Mouse (Mus musculus) cerebellum, adult 2 months (tissue): Measurements from ENCODE around the gene Megf11. TPM values are rescaled to one million over a fixed set of nuclear protein-coding genes. Genes with fewer than 3 reads are reported as not detected.

Experiments used
- DNase-seq, 2 experiments: peaks; one replicate each; pipeline ENCODE4 v3.0.0; 2021
- H3K27ac ChIP-seq: fragments of 200-500 bp; 2 replicates; pipeline ENCODE4 v1.5.1; 2012; ENCODE audit warnings: low read length, control low read depth, inconsistent platforms; ENCODE audit not compliant: insufficient read depth
- H3K27me3 ChIP-seq: fragments of 200-500 bp; 2 replicates; pipeline ENCODE4 v1.6.1; 2012; ENCODE audit warnings: inconsistent platforms, mild to moderate bottlenecking, low read length, moderate library complexity; ENCODE audit not compliant: control insufficient read depth, insufficient read depth
- H3K4me1 ChIP-seq: fragments of 200-500 bp; 2 replicates; pipeline ENCODE4 v1.6.1; 2011; ENCODE audit warnings: low read length; ENCODE audit not compliant: control insufficient read depth, insufficient read depth
- H3K4me3 ChIP-seq: fragments of 200-500 bp; replicated peaks from 2 replicates; pipeline ENCODE3; 2011; ENCODE audit warnings: mild to moderate bottlenecking, low read depth, low read length, control low read depth; ENCODE audit not compliant: insufficient read depth
- CTCF ChIP-seq: fragments of 200-500 bp; IDR thresholded peaks from 2 replicates; pipeline ENCODE4 v1.5.1; 2011; ENCODE audit warnings: low read depth, mild to moderate bottlenecking, control low read depth, low read length, moderate library complexity, borderline replicate concordance; ENCODE audit not compliant: insufficient read depth
- POLR2A ChIP-seq: fragments of 200-500 bp; IDR thresholded peaks from 2 replicates; pipeline ENCODE4 v1.6.1; 2011; ENCODE audit warnings: low read length, control low read depth, borderline replicate concordance; ENCODE audit not compliant: insufficient read depth
- WGBS: fragments of 180-500 bp; shearing (Covaris S2); methylation state at CpG from one replicate; pipeline ENCODE4 v1.1.7; 2018; 5-methylcytosine and 5-hydroxymethylcytosine counted together
- polyA plus RNA-seq: library from polyadenylated mRNA; depleted of rRNA; stranded (reverse); fragments of >200 nt; gene quantifications from 2 replicates; pipeline ENCODE4 v1.2.3, GENCODE M21; 2012

The Megf11 gene
- polyA plus RNA-seq, 1 experiment = 66.9 TPM

GRCm38 (mm10) chr9:64695266-64695665 lies 309.8 kb downstream of the Megf11 start:
- no peak for TF ChIP-seq CTCF
- no peak for TF ChIP-seq POLR2A
- Histone ChIP-seq H3K27ac (no peak overlapping the region), H3K4me3 (no peak overlapping the region), H3K27me3 (no peaks in the 10 kb centered on the region), H3K4me1 (no peaks in the 10 kb centered on the region)
- DNase-seq = no peak
- 88% methylated on average over 1 of the region's 1 CpGs for WGBS

GRCm38 (mm10) chr9:64696404-64696803 lies 311.0 kb downstream of the Megf11 start:
- Histone ChIP-seq H3K27ac (no peak overlapping the region), H3K4me1 (no peaks in the 10 kb centered on the region), H3K4me3 (no peak overlapping the region), H3K27me3 (no peaks in the 10 kb centered on the region)
- TF ChIP-seq POLR2A (no peak), CTCF (no peak)
- DNase-seq = no peak
- 74% methylated on average over 4 of the region's 4 CpGs for WGBS

GRCm38 (mm10) chr9:64697006-64697405 lies 311.6 kb downstream of the Megf11 start:
- 17% methylated on average over 1 of the region's 1 CpGs for WGBS
- no peak for TF ChIP-seq POLR2A
- no peak for TF ChIP-seq CTCF

GRCm38 (mm10) chr9:64697677-64698076 lies 312.3 kb downstream of the Megf11 start:
- WGBS = 87% methylated on average over 5 of the region's 5 CpGs
- DNase-seq = no peak
- Histone ChIP-seq H3K27me3 (no peaks in the 10 kb centered on the region), H3K27ac (no peak overlapping the region), H3K4me1 (no peaks in the 10 kb centered on the region), H3K4me3 (no peak overlapping the region)
- TF ChIP-seq CTCF (no peak), POLR2A (no peak)

More at GRCm38 (mm10) chr9:64697006-64697405, 311.6 kb downstream of the Megf11 start:
- DNase-seq = no peak
- H3K27me3 ChIP-seq = no peaks in the 10 kb centered on the region
- no peak overlapping the region for H3K27ac ChIP-seq
- no peak overlapping the region for H3K4me3 ChIP-seq
- no peaks in the 10 kb centered on the region for H3K4me1 ChIP-seq

GRCm38 (mm10) chr9:64698586-64698985 lies 313.2 kb downstream of the Megf11 start:
- TF ChIP-seq CTCF = no peak
- TF ChIP-seq POLR2A = no peak
- Histone ChIP-seq H3K27me3 (no peaks in the 10 kb centered on the region), H3K4me3 (no peak overlapping the region), H3K4me1 (no peaks in the 10 kb centered on the region), H3K27ac (no peak overlapping the region)
- no peak for DNase-seq
- WGBS = 95% methylated on average over 1 of the region's 1 CpGs

DNA sequence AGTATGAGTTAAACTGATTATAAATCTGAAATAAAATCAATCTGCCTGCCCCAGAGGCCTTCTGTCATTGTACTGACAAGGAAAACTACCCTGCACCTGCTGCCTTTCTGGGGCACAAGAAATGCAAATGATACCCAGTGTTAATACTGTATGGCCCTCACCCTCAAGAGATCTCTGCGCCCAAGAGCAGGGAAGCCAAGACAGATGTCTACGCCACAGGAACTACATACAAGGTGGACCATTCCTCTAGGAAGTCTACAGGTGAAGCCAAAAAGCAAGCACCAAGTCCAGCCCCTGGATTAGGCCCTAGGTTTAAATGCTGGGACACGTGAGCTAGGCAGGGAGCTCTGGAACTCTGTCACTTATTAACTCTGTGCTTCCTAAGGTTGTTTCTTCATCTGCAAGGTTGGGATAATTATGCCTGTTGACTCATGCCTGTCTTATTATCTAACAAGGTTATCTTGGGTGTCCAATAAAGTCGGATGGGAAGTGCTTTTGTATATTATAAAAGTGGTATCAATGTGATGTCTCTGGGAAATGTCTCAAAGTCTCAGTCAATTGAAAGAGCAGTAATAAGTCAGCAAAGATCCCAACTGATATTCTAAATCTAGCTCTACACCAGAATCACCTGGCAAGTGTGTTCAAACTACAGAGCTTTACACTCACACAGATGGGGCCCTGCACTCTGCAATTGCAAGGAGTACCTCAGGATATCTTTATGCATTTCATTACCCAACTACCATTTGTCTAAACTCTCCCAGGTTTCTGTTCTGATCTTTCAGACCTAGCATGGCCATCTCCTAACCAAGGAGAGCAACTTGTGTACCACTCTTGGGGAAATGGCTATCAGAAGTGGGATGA lies 315.3 kb downstream of the Megf11 start:
- H3K4me1 ChIP-seq = no peaks in the 10 kb centered on the region
- no peak overlapping the region for H3K27ac ChIP-seq
- H3K27me3 ChIP-seq = no peaks in the 10 kb centered on the region
- no peak overlapping the region for H3K4me3 ChIP-seq
- WGBS = 90% methylated on average over 4 of the region's 4 CpGs
- no peak for DNase-seq
- no peak for TF ChIP-seq CTCF
- no peak for TF ChIP-seq POLR2A

DNA sequence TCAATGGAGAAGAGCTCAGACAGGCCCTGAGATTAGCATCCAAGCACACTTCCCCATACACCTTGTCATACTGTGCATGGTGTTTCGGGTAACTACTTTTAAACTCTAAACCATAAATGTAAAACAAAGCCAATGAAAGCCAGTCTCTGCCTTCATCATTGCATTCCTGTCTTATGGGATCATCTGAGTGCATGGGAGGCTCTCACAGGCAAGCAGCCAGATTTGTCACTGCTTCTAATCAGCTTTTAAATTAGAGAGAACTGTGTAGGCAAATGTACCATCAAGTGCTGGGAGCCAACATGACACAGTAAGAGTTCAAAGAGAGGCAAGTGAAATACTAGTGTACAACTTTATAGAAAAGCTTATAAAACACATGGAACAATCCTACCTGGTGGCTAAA lies 316.2 kb downstream of the Megf11 start:
- Histone ChIP-seq H3K4me3 (no peak overlapping the region), H3K4me1 (no peaks in the 10 kb centered on the region), H3K27ac (no peak overlapping the region), H3K27me3 (no peaks in the 10 kb centered on the region)
- WGBS = 85% methylated on average over 1 of the region's 1 CpGs
- TF ChIP-seq CTCF (no peak), POLR2A (no peak)
- no peak for DNase-seq

DNA sequence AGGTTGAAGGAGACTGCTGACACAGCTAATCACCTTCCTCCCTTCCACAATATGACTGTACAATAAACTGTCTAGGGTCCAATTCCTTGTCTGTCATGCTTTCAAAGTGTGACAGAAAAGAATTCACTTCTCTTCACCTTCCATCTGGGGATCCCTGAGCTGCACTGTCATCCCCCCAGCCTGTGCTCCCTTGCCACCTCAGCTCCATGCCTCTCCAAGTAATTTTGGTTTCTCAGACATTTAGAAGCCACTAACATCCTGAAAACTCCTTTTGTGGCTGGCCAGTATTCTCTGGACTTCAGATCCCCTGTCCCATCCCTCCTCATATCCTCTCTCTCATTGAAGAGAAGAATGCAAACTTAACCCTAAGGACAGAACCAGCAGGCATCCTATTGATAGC lies 317.0 kb downstream of the Megf11 start:
- DNase-seq = no peak
- no peak for TF ChIP-seq POLR2A
- no peak for TF ChIP-seq CTCF
- H3K27me3 ChIP-seq = no peaks in the 10 kb centered on the region
- no peak overlapping the region for H3K27ac ChIP-seq
- H3K4me3 ChIP-seq = no peak overlapping the region
- H3K4me1 ChIP-seq = no peaks in the 10 kb centered on the region
